Mouse (Mus musculus): ENCODE measurements around the gene Ppp1r12c.

DNA sequence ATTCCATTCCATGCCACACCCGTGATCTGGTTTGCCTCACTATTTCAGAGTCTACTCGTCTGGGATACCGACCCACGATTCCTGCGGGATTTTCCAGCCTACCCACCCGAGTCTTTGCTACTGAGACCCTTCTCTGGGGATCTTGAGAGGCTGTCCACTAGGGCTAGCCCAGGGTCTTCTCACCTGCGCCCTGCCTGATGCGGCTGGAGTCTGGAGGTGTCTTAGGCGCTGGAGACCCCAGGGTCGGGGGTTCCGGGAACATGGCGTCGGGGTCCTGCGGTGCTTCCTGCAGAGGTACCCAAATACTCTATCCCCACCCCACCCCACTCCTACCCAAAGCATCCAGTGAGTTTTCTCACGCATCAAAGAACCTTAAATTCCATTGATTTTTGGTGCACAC, 44.6 kb upstream of the Ppp1r12c start:
- TF ChIP-seq CTCF (IDR thresholded peaks at IDR 0.05; ENCODE audit: low read depth) (no peak), EP300 (IDR thresholded peaks at IDR 0.05; ENCODE audit: low read depth) (no peak)
